Mouse (Mus musculus): ENCODE measurements around the gene Wscd2.
A peak's percentile ranks its signal among the peaks of the same experiment; 100 is the strongest.

The Wscd2 gene

DNA sequence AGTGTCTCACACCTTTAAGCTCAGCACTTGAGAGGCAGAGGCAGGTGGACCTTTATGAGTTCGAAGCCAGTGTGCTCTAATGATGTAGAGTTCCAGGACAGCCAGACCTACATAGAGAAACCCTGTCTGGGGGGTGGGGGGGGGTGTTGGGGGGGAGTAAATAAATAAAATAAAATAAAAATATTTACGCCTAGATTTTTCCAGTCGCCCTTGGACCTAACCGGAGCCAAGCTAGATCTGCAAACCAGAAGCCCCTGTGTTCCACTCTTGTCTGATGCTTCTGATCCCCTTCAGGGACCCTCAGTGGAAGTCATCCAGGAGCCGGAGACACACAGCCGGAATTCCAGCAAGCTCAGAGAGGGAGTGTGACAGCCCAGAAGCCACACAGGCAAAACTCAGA is at the start of gene Wscd2:
Gene Wscd2, plus strand, starts transcription at position 301 of the 400 bp plus-strand sequence.
- DNase-seq (ENCODE audit: low spot score), result no peak

DNA sequence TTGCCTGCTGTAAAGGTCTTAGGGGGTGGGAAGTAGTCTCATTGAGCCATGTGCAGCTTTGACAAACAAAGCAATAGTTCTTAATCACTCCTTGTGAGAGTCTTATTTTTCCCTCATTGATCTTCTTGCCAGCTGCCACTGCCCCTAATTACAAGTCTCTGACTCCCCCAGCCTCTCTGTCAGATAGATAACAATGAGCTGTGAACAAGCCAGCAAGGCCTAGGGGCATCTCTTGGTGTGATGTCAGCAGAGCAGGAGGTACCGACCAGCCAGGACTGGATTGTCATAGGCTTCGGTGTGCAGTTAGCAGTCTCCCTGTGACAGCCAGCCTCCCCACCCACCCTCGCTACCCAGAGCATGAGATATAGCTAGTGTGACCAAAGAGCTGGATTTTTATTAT is 48.0 kb upstream of the Wscd2 start:
- DNase-seq (ENCODE audit: low spot score), result no peak

DNA sequence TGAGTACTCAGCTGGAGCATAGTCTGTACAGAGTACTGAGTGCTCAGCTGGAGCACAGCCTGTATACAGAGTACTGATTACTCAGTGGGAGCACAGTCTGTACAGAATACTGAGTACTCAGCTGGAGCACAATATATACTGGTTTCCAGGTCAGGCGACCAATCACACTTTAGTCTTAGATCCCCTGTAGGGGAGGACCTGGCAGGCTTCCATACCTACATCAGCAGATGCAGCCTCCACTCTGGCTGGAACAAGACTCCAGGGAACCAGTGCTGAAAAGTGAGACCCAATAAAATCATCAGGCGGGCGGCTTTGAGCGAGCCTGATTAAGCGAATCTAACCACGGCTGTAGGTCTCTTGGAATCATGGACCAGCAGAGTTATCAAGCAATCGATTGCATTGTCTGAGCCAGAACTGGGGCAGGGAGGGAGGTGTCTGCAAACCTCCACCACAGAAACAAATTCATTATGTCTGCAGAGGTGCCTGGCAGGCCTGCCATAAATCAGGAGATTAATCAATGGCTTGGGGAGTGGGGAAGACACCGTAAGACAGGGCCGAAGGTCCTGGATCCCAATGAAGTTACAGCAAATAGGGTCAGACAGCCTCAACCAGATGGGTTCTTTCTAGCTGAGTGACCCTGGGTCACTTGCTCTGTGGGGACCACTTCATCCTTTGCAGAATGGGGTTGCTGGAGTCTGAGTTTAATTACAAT is 42.0 kb upstream of the Wscd2 start:
- no peak for DNase-seq (ENCODE audit: low spot score)

DNA sequence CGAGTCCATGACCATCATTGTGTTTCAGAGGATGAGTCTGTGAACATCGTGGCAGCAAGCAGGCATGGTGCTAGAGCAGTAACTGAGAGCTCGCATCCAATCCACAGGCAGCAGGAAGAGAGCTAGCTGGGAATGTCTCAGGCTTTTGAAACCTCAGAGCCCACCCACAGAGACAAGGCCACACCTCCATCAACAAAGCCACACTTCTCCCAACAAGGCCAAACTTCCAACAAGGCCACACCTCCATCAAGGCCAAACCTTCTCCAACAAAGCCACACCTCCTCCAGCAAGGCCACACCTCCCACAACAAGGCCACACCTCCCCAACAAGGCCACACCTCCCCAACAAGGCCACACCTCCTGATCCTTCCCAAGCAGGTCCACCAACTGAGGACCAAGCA is 40.8 kb upstream of the Wscd2 start:
- no peak for DNase-seq (ENCODE audit: low spot score)

DNA sequence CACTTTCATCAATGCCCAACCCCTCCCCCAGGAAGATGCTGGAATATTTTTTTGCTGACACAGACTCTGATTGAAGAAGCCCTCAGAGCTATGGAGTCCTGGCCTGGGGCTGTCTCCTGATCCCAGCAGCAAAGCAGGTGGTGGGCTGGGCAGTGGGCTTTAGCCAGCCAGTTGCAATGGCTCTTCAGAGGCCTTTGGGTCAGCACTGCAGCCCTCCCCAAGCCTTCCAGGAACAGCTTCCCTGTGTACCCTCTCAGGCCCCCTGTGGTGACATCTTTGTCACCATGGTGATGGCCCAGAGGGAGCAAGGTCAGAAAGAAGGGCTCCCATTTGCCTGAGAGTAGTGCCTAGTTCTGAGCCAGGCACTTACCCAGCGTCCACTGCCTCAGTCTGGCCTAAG is 37.4 kb upstream of the Wscd2 start:
- DNase-seq (ENCODE audit: low spot score), result no peak

DNA sequence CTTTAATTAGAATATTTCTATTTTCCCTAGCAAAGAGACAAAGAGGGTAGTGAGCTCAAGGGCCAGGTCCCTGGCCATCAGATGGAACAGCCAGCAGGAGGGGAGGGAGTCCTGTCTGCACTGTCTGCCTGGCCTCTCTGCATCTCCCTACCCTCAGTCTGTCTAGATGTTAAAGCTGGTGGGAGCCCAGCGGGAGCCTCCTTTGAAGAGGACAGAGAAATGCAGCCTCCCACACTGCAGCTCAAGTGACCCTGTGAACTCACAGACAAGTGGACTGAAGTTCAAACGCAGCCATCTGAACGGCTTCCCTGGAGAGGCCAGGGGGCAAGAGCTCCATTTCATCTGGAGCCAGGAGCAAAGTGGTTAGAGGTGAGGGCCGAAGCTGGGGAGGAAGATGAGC is 36.8 kb upstream of the Wscd2 start:
- DNase-seq (ENCODE audit: low spot score), result peak; percentile 15

DNA sequence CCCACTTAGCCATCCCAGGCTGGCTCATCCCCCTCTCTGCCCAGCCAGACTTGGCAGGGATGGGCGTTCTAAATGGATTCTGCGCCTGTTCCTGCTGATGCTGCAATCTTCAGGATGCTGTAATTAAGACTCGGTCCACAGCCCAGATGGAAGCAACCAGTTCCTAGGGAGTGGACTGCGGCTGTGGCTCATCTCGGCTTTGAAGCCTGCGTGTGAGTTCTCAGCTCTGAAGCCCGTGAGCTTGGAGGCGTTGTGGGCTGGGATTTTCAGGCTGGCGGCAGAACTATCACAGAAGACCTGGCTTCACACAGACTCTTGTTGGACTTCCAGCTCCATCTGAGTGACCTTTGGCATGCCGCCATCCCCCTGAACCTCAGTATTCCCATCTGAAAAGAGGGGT is 34.1 kb upstream of the Wscd2 start:
- DNase-seq (ENCODE audit: low spot score), result no peak

DNA sequence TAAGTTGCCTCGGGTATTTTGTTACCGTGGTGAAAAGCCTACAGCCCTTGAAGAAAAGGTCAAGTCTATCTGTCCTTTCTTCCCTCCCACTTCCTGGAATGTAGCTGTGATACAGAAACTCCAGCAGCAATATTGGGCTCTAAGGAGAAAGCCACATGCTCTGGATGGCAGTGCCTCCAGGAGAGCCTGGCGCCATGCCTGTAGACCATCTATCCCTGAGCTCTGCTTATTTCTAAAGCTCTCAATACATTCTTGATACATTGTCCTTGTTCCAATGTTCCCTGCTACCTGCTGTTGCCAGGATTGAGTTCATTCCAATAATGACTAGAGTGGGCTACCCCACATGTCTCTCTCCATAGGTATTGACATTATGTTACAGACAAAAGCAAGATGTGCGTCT is 33.4 kb upstream of the Wscd2 start:
- no peak for DNase-seq (ENCODE audit: low spot score)

DNA sequence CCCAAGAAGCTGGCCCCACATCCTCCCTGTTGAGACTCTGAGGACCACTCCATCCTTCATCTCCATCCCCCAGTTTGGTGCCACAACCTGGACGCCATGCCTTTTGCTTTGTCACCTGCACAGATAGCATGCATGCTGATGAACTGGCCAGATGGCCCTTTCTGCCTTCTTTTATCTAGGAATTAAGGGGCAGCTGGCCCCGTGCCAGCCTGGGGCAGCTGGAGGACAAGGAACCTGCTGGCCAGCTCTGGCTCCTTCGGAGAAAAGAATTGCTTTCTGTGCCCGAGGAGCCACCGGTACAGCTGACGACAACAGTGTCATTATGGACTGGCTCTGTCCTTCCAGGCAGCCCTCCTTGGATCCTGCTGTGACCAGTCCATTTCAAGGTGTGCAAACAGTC is 32.9 kb upstream of the Wscd2 start:
- no peak for DNase-seq (ENCODE audit: low spot score)

DNA sequence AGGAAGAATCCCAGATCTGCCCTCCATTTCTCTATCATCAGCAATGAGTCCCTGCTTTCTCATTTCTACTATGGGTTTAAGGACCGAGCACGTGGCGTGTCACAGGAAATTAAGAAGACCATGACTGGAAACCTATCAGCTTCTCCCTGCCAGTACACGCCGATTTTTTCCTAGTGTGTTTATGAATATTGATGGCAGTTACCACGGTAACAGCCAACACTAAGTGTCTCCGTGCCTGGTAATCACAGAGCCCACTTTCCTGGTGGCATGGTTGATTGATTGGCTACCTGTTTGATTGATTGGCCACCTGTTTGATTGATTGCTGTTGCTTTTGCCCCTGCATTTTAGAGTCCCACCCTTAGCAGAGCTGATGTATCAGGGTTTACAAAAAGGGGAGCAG is 30.2 kb upstream of the Wscd2 start:
- DNase-seq (ENCODE audit: low spot score), result no peak

DNA sequence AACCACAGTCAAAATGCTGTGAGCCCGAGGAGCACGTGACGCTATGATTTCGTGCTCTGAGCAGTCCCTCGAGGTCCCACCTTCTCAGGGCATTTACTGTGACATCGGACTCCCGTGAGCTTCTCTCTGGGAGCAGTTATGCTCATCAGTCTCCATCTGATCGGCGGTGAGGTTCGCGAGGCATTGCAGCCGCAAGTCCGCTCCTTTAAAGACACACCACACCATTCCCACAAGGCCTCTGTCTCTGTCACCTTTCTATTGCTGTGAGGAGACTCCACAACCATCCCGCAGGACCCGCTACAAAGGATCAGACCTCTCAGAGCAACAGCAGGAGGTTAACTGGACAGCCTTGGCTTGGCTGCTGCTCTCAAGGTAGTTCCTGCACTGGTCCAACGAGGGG is 28.6 kb upstream of the Wscd2 start:
- no peak for DNase-seq (ENCODE audit: low spot score)

DNA sequence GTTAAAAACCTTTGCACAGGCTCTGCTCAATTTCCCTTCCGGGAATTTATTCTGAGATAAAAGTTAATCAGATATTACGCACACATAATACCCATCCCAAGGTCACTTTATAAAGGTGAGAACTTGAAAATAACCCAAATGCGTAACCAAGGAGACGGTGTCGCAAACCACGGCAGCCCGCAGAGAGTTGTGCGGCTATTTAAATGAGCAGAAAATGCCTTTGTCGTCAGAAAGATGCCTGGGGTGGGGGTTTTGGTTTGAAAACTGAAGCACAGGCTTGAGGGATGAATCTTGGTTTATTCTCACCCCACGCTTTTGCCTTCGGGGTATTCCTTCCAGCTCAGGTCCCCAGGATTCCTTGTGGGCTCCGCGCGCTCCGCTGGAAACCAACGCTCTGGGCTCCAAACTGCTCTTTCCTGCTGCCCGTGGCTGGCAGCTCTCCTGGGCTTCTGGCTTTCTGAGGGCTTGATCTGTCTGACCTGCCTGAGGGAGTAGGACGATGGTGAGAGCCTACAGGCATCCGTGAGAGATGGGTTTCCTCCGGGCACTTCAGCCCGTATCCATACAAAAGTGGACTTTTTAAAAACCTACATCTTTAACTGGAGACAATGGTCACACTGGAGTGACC is 28.0 kb upstream of the Wscd2 start:
- DNase-seq (ENCODE audit: low spot score), result no peak

DNA sequence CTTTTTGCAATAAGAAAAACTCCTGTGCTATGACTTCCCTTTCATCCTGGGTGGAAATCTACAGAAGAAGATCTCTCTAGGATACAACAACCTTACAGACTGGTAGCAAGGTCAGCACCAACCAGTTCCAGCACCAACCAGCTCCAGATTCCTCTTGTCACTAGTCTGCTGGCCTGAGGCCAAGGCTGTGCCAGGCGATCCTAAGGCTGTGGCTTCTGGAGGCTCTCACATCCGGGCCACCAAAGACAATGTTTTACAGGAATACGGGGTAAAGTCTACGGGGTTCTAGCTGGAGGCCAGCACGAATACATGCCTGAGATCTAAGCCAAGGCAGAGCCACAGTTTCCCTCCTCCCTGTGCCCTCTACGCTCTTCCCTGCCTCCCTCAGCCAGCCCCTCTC is 25.4 kb upstream of the Wscd2 start:
- no peak for DNase-seq (ENCODE audit: low spot score)

DNA sequence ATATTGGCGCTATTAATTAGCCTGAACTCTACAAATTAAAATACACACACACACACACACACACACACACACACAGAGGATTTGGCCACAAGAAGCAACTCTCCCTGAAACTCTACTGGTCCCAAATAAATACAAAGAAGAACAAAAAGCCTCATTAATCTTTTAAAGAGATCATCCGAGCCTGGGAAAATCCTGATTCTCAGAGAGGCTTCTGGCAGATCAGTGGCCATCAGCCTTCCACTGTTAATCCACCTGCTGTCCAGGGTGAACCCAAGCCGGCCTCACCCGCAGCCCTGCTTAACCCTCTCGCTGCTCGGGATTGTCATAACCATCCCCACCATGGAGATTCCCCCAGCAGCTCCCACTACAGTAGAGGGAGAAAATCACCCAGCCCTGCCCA is 23.6 kb upstream of the Wscd2 start:
- no peak for DNase-seq (ENCODE audit: low spot score)

DNA sequence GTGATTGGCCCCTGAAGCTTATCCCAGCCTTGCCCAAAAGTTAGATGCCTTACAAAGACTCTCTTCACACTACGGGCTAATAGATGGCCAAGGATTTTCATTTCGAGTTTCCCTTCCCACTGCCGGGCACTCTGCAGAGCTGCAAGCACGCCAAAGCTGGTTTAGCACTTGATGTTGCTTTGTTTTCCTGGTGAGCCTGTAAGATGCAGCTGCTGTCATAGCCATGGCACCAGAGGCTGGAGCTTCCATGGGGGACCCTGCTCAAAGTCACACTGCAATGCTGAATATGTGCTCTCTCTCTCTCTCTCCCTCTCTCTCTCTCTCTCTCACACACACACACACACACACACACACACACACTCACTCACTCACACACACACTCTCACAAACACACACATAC is 23.1 kb upstream of the Wscd2 start:
- no peak for DNase-seq (ENCODE audit: low spot score)

DNA sequence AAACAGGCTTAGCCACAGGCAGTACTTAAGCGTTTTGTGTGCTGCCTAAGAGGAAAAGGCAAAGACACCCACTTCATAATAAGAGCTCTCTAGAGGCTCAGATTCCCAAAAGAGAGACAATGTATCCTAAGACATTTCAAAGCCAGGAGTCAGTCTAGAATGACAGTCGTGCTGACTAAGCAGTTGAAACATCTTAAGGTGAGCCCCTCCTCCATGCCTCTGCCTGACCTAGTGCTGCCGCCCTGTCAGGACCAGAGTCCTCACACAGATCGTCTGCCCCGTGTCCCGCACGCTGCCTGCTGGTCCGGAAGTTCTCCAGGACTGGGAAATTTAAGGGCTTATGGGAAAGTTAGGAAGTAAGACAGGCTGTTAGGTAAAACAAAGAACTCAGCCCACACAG is 22.4 kb upstream of the Wscd2 start:
- peak; percentile 39 for DNase-seq (ENCODE audit: low spot score)

DNA sequence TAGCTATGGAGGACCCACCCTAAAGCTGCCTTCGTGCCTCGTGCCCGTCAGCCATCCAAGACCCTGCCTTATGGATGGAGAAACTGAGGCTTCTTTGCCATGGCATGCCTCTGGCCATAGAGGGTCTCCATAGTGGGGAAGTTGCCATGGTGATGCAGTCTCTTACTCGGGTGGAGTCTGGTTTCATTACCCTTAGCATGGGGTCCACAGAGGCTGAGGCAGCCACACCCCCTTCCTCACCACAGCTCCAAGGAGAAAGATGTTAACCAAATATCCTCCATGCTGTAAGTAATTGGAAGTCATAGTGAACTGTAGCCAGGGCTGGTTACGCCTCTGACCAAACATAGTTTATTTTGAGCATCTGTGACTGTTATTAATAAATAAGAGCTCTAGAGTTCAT is 21.5 kb upstream of the Wscd2 start:
- DNase-seq (ENCODE audit: low spot score), result no peak

DNA sequence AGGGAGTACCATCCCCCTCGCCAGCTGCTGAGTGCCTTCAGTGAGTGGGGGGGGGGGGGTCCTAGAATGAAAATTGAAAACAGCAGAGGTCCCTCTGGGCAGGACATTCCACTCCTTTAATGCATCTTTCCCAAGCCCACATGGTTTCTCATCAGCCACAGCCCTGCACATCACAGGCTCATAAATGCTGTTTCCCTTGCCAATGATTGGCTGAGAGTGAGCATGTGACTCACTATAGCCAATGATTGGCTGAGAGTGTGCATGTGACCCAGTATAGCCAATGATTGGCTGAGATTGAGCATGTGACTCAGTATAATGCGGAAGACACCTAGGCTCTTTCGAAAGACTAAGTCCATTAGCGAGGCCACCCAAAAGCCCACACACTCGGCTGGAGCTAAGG is 20.9 kb upstream of the Wscd2 start:
- DNase-seq (ENCODE audit: low spot score), result no peak

DNA sequence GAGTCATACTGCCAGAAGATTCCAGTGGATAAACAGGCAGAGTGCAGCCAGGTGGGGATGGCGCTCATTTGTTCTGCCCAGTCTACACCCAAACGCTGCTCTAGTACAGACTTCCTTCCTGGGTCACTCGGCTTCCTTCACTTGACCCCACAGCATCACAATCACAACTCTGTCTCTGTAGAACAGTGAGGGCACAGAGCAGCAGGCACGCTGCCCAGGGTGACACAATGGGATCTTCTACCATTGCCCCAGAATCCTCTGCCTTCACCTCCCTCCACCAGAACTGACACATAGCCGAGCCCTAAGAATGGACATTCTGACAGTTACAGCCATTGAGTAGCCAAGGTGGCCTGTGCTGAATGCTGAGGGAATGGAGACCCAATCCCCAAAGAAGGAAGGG is 20.3 kb upstream of the Wscd2 start:
- DNase-seq (ENCODE audit: low spot score), result no peak

DNA sequence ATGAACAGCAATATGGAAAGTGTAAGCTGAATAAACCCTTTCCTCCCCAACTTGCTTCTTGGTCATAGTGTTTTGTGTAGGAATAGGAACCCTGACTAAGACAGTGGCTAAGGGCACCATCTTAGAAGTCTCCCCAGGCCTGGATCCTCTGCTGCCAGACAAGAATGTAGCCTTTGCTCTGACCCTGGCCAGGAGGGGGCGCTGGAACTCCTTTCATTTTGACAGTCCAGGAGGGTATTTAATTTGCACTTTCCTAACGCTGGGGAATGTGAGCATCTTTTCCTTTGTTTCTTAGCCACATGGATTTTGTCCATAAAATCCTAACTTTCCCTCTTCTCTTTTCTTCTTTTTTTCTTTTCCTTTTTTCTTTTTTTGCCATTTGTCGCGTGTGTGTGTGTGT is 18.7 kb upstream of the Wscd2 start:
- peak; percentile 23 for DNase-seq (ENCODE audit: low spot score)

DNA sequence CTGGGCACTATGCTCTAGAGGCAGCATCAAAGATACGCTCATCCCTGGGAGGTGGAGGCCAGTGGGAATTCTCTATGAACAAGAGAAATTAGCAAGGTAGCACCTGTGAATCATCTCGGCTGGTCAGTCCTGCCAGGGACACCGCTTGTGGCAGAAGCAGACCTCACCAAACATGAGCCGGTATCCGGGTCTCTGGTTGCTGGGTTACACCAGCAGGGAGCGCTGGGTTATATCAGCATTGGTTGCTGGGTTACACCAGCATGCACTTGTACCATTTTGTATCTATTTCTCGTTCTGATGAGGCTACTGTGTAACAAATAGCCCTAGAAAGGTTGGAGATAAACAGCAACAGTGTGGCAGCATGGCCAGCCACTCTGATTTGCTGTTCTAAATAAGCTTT is 17.8 kb upstream of the Wscd2 start:
- no peak for DNase-seq (ENCODE audit: low spot score)

DNA sequence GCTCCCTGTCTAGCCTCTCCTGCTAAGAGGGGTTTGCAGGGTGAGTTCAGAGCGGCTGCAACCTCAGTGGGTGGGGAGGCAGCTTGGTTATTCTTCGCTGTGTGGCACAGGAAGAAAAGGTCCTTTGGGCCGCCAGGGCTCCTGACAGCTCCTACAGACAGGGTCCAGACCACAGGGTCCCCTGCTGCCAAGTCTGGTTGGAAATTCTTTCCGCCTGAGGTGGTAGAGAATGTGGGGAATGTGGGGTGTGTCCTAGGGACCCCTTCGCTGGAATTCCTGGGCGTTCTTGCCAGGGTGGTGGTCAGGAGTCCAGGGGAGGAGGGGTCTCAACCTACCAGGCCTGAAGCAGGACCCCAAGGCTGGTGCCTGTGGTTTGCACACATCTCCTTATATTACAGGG is 13.3 kb upstream of the Wscd2 start:
- DNase-seq (ENCODE audit: low spot score), result peak; percentile 29

DNA sequence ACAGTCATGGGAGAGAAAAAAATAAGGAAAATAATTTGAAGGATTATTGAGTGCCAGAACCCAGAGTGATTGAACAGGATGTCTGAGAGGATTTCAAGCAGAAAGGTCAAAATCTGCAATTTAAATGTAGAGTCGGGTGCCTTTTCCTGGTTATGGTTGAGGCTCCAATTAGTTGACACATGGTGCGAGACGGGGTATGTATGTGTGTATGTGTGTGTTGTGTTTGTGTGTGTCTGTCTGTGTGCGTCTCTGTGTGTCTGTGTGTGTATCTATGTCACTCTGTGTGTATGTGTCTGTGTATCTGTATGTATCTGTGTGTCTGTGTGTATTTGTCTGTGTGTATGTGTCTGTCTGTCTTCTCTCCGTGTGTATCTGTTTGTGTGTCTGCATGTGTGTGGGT is 11.1 kb upstream of the Wscd2 start:
- DNase-seq (ENCODE audit: low spot score), result no peak

DNA sequence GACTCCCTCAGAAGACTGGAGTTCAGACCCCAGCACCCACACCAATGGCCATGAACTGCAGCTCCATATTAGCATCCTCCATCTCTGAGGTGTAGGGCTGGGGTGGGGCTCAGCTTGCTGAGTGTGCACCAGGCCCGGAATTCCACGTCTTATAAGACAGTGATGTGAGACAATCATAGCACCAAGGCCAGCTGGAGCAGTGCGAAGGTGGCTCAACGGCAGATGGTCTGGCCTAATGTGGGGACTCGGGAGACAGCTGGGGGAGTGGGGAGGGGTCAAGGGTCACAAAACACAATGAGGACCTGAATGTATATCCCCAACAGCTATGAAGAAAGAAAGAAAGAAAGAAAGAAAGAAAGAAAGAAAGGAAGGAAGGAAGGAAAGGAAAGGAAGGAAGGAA is 9.7 kb upstream of the Wscd2 start:
- DNase-seq (ENCODE audit: low spot score), result no peak
